Mouse (Mus musculus) E14TG2a.4 (cell line): ENCODE results near the gene Rxfp3.

ENCODE experiments used
- CTCF ChIP-seq: conservative IDR thresholded peaks from 2 replicates; pipeline ENCODE4 v1.5.1; 2014; ENCODE audit warnings: low read length
- NANOG ChIP-seq: IDR thresholded peaks from 2 replicates; pipeline ENCODE4 v1.6.1; 2014; ENCODE audit warnings: borderline replicate concordance, low read length, mixed read lengths
- POU5F1 ChIP-seq: IDR thresholded peaks from 2 replicates; pipeline ENCODE4 v1.6.1; 2014; ENCODE audit warnings: low read length, borderline replicate concordance

DNA sequence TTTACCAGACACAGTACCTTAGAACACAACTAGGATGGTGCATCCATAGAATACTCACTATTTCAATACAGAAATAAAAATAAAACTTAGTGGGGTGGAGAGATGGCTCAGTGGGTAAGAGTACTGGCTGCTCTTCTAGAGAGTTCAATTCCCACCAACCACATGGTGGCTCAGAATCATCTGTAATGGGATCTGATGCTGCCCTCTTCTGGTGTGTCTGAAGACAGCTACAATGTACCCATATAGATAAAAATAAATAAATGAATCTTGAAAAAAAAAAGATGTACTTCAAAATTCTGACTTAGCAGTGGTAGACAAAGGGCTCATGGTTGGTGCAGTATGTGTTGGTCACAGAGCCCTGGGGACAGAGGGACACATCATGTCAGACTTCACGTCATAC lies 46.2 kb downstream of the Rxfp3 start:
- TF ChIP-seq CTCF (no peak), POU5F1 (no peak), NANOG (no peak)
